Mouse (Mus musculus): ENCODE results near the gene Tmem164. TPM values are rescaled to one million over a fixed set of nuclear protein-coding genes. Genes with fewer than 3 reads are reported as not detected.

Gene Tmem164
- total and polyA plus RNA-seq, 3 experiments = 41.1 to 110 (median 64.3) TPM

GRCm38 (mm10) chrX:142763337-142763736 lies 82.1 kb downstream of the Tmem164 start:
- H3K4me1 ChIP-seq (ENCODE audit: insufficient read depth, low read depth, low read length) = peaks cover 9% of the 10 kb centered on the region; the same call in 1 of the 2 replicates
- H3K36me3 ChIP-seq (replicated peaks) = peaks cover 49% of the 10 kb centered on the region
- TF ChIP-seq POLR2AphosphoS5 (IDR thresholded peaks at IDR 0.05; ENCODE audit: insufficient replicate concordance, low read depth, low read length) = no peak
- TF ChIP-seq GATA1 (IDR thresholded peaks at IDR 0.05; ENCODE audit: borderline replicate concordance, low read length) = no peak
- no peak for TF ChIP-seq GATA2 (IDR thresholded peaks at IDR 0.05; ENCODE audit: borderline replicate concordance, low read depth, low read length)
- no peak for TF ChIP-seq TAL1 (conservative IDR thresholded peaks at IDR 0.05; ENCODE audit: low read depth, low read length)
- no peak for TF ChIP-seq CTCF (IDR thresholded peaks at IDR 0.05; ENCODE audit: low read depth, low read length)
- ATAC-seq (ENCODE audit: extremely low read depth, insufficient number of reproducible peaks, low FRiP score, poor library complexity, severe bottlenecking) (no peak), DNase-seq (ENCODE audit: low spot score) (no peak)
- H3K4me3 ChIP-seq (ENCODE audit: low read depth, low read length) = no peak overlapping the region
- H3K9me3 ChIP-seq (replicated peaks) = no peaks in the 10 kb centered on the region
- H3K27me3 ChIP-seq (ENCODE audit: insufficient read depth, low read length) = no peaks in the 10 kb centered on the region

GRCm38 (mm10) chrX:142769698-142770097 lies 88.5 kb downstream of the Tmem164 start:
- H3K9me3 ChIP-seq (replicated peaks) = no peaks in the 10 kb centered on the region
- ATAC-seq (ENCODE audit: extremely low read depth, insufficient number of reproducible peaks, low FRiP score, poor library complexity, severe bottlenecking) = no peak
- H3K4me3 ChIP-seq (ENCODE audit: low read depth, low read length) = no peak overlapping the region
- no peaks in the 10 kb centered on the region for H3K27me3 ChIP-seq (ENCODE audit: insufficient read depth, low read length)
- no peaks in the 10 kb centered on the region for H3K4me1 ChIP-seq (ENCODE audit: insufficient read depth, low read depth, low read length)
- DNase-seq (ENCODE audit: low spot score) = no peak
- peaks cover 53% of the 10 kb centered on the region for H3K36me3 ChIP-seq (replicated peaks)
- TF ChIP-seq CTCF (IDR thresholded peaks at IDR 0.05; ENCODE audit: low read depth, low read length) (no peak), GATA1 (IDR thresholded peaks at IDR 0.05; ENCODE audit: borderline replicate concordance, low read length) (no peak), TAL1 (conservative IDR thresholded peaks at IDR 0.05; ENCODE audit: low read depth, low read length) (no peak), POLR2AphosphoS5 (IDR thresholded peaks at IDR 0.05; ENCODE audit: insufficient replicate concordance, low read depth, low read length) (no peak), GATA2 (IDR thresholded peaks at IDR 0.05; ENCODE audit: borderline replicate concordance, low read depth, low read length) (no peak)

GRCm38 (mm10) chrX:142773658-142774057 lies 92.5 kb downstream of the Tmem164 start:
- H3K36me3 ChIP-seq (replicated peaks) = peaks cover 67% of the 10 kb centered on the region
- H3K9me3 ChIP-seq (replicated peaks) = no peaks in the 10 kb centered on the region
- H3K27me3 ChIP-seq (ENCODE audit: insufficient read depth, low read length) = no peaks in the 10 kb centered on the region
- TF ChIP-seq TAL1 (conservative IDR thresholded peaks at IDR 0.05; ENCODE audit: low read depth, low read length) (no peak), GATA2 (IDR thresholded peaks at IDR 0.05; ENCODE audit: borderline replicate concordance, low read depth, low read length) (no peak), POLR2AphosphoS5 (IDR thresholded peaks at IDR 0.05; ENCODE audit: insufficient replicate concordance, low read depth, low read length) (no peak), CTCF (IDR thresholded peaks at IDR 0.05; ENCODE audit: low read depth, low read length) (no peak), GATA1 (IDR thresholded peaks at IDR 0.05; ENCODE audit: borderline replicate concordance, low read length) (no peak)
- ATAC-seq (ENCODE audit: extremely low read depth, insufficient number of reproducible peaks, low FRiP score, poor library complexity, severe bottlenecking) = no peak
- H3K4me1 ChIP-seq (ENCODE audit: insufficient read depth, low read depth, low read length) = peaks cover 17% of the 10 kb centered on the region
- no peak for DNase-seq (ENCODE audit: low spot score)
- no peak overlapping the region for H3K4me3 ChIP-seq (ENCODE audit: low read depth, low read length)

GRCm38 (mm10) chrX:142776131-142776530 lies 94.9 kb downstream of the Tmem164 start:
- Histone ChIP-seq H3K36me3 (replicated peaks) (peaks cover 58% of the 10 kb centered on the region), H3K4me1 (ENCODE audit: insufficient read depth, low read depth, low read length) (peaks cover 26% of the 10 kb centered on the region), H3K27me3 (ENCODE audit: insufficient read depth, low read length) (no peaks in the 10 kb centered on the region), H3K4me3 (ENCODE audit: low read depth, low read length) (no peak overlapping the region), H3K9me3 (replicated peaks) (no peaks in the 10 kb centered on the region)
- ATAC-seq (ENCODE audit: extremely low read depth, insufficient number of reproducible peaks, low FRiP score, poor library complexity, severe bottlenecking) (no peak), DNase-seq (ENCODE audit: low spot score) (no peak)
- TF ChIP-seq POLR2AphosphoS5 (IDR thresholded peaks at IDR 0.05; ENCODE audit: insufficient replicate concordance, low read depth, low read length) (no peak), TAL1 (conservative IDR thresholded peaks at IDR 0.05; ENCODE audit: low read depth, low read length) (no peak), CTCF (IDR thresholded peaks at IDR 0.05; ENCODE audit: low read depth, low read length) (no peak), GATA2 (IDR thresholded peaks at IDR 0.05; ENCODE audit: borderline replicate concordance, low read depth, low read length) (no peak), GATA1 (IDR thresholded peaks at IDR 0.05; ENCODE audit: borderline replicate concordance, low read length) (no peak)

- Histone ChIP-seq H3K4me1 (ENCODE audit: insufficient read depth, low read depth, low read length) (peaks cover 26% of the 10 kb centered on the region), H3K9me3 (replicated peaks) (no peaks in the 10 kb centered on the region), H3K36me3 (replicated peaks) (peaks cover 54% of the 10 kb centered on the region), H3K27me3 (ENCODE audit: insufficient read depth, low read length) (no peaks in the 10 kb centered on the region), H3K4me3 (ENCODE audit: low read depth, low read length) (no peak overlapping the region; the same call in 1 of the 2 replicates)
- TF ChIP-seq TAL1 (conservative IDR thresholded peaks at IDR 0.05; ENCODE audit: low read depth, low read length) (no peak), CTCF (IDR thresholded peaks at IDR 0.05; ENCODE audit: low read depth, low read length) (no peak), GATA1 (IDR thresholded peaks at IDR 0.05; ENCODE audit: borderline replicate concordance, low read length) (no peak), GATA2 (IDR thresholded peaks at IDR 0.05; ENCODE audit: borderline replicate concordance, low read depth, low read length) (no peak), POLR2AphosphoS5 (IDR thresholded peaks at IDR 0.05; ENCODE audit: insufficient replicate concordance, low read depth, low read length) (no peak)
- DNase-seq (ENCODE audit: low spot score) = peak; percentile 7
- peak; percentile 98 for ATAC-seq (ENCODE audit: extremely low read depth, insufficient number of reproducible peaks, low FRiP score, poor library complexity, severe bottlenecking)
Measured at GRCm38 (mm10) chrX:142778638-142779037, 97.4 kb downstream of the Tmem164 start.

- H3K4me3 ChIP-seq (ENCODE audit: low read depth, low read length) = no peak overlapping the region
- no peak for ATAC-seq (ENCODE audit: extremely low read depth, insufficient number of reproducible peaks, low FRiP score, poor library complexity, severe bottlenecking)
- H3K9me3 ChIP-seq (replicated peaks) = no peaks in the 10 kb centered on the region
- 0 out of 2 replicates have a peak, but pooled peaks cover 3% of the 10 kb centered on the region for H3K4me1 ChIP-seq (ENCODE audit: insufficient read depth, low read depth, low read length)
- no peaks in the 10 kb centered on the region for H3K27me3 ChIP-seq (ENCODE audit: insufficient read depth, low read length)
- no peak for DNase-seq (ENCODE audit: low spot score)
- TF ChIP-seq GATA2 (IDR thresholded peaks at IDR 0.05; ENCODE audit: borderline replicate concordance, low read depth, low read length) (no peak), CTCF (IDR thresholded peaks at IDR 0.05; ENCODE audit: low read depth, low read length) (no peak), GATA1 (IDR thresholded peaks at IDR 0.05; ENCODE audit: borderline replicate concordance, low read length) (no peak), TAL1 (conservative IDR thresholded peaks at IDR 0.05; ENCODE audit: low read depth, low read length) (no peak), POLR2AphosphoS5 (IDR thresholded peaks at IDR 0.05; ENCODE audit: insufficient replicate concordance, low read depth, low read length) (no peak)
- H3K36me3 ChIP-seq (replicated peaks) = peaks cover 61% of the 10 kb centered on the region
Measured at GRCm38 (mm10) chrX:142786160-142787052, 105.2 kb downstream of the Tmem164 start.

All from G1E (cell line).